Mouse (Mus musculus) CD8-positive naive resting alpha-beta T cell, adult 57 days (primary cell): ENCODE data around the gene Lhb. TPM values are rescaled to one million over a fixed set of nuclear protein-coding genes. Genes with fewer than 3 reads are reported as not detected.

Experiments used
- total RNA-seq: library from RNA; stranded (reverse); gene quantifications from one replicate; pipeline ENCODE4 v1.2.4, GENCODE M21; 2023

Gene Lhb
- not detected for total RNA-seq

DNA sequence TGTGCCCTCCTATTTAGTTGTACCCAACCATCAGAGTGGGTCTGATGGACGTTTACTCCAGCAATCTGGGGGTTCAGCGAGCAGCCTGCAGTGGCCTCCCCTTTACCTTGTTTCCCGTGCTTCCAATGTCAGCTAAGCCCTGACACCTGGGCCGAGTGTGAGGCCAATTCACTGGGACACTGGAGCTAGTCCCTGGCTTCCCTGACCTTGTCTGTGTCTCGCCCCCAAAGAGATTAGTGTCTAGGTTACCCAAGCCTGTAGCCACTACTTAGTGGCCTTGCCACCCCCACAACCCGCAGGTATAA lies at the start of gene Lhb:
TSS of gene Lhb (plus strand) at position 206 of the 305 bp plus-strand sequence.

DNA sequence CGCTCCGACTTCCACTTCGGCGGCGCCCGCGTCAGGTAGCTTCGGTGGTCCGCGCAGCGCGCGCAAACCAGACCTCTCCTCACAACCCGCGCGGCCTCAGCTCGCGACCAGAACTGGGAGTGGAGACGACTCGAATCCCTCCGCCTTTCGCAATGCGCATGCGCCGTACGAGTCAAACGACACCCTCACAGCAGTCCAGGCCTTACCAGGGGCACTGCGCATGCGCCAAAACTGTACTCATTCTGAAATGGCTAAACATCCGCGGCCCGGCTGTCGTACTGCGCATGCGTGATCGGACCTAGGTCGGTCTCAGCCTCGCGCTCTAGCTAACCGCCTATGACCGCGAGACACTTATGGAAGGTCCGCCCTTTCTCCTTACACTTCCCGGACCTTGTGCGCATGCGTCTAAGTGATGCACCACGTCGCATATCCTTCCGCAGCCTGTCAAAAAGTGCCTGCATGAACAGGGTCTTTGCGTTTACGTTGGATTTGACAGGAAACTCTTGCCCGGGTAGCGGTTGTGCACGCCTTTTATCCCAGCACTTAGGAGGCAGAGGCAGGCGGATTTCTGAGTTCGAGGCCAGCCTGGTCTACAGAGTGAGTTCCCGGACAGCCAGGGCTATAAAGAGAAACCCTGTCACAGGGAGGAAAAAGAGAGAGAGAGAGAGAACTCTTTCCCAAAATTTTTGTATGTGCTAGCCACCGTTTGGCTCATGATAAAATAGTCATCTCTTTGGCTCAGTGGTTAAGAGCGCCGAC lies 24.9 kb upstream of the Lhb start, which contains the start of gene Snrnp70:
TSS of gene Snrnp70 (minus strand) at position 165 of the 759 bp plus-strand sequence.

DNA sequence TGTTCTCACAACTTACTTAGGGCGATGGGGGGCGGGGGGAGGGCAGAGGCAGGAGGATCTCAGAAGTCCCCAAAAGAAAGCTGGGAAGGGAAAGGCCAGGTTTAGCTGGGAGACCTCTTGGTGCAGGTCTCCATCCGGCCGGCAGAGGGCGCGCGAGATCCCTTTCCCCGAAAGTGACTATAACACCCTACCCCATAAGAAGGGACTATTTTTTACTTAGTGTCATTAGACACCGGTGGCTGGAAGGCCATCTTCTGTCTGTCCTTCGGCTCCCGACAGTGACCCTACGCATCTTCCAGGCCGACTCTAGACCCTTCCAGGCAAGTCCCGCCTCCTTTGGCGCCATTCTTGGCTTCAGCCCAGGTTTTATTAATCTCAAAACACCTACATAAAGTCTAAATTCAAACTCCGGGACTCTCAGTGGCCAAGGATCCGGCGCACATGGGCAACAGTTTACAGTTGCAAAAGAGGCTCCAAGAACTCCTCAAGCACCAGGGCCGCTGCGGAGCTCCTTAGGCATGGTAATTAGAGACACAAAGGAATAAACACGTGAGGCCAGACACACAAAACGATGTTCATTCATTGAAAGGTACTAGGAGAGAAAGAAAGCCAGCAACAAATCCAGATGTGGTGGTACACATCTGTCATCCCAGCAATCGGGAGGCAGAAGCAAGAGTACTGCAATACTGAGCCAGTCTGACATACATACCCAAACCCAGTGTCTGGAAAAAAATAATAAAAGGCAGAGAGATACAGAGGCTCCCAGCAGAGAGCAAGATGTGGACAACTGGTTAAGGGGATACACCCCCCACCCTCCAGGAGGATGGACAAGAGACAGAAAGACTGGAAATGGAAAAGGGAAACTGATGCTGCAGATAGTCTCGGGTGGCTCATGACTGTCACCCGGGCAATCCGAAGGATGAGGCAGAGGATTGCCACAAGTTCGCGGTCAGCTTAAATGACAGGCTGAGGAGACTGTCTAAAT lies 15.2 kb upstream of the Lhb start, which contains the start of gene Kcna7:
TSS of gene Kcna7 (plus strand) at position 563 of the 985 bp plus-strand sequence.

DNA sequence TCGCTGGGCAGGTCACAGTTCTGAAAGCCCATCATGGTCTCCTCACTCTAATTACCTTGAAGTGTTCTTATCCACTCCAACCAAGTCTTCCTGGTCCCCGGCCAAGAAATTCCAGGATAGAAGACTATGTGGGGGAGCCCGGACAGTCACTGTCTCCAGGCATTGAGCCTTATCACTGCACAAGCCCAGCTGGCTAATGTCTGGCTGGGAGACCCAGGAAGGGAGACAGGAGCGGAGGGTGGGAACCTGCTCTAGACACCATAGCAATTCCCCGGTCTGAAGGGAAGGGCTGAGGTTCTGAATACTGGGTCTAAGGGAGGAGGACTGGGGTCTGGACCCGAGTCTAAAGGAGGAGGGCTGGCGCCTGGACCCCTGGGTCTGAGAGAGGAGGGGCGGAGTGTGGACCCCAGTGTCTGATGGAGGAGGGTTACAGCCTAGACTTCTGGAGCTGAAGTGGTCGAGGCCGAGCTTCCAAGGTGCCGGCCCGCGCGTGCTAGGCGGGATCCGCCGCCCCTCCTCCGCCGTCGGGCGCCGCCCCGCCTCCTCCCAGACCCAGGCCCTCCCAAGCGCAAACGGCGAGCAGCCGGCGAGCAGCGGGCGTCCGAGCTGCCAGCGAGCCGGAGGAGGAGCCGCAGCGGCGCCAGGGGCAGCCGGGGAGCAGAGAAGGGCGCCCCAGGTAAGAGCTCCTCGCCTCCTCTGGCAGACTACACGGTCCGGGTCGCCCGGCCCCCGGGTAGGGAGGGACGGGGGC lies 7.3 kb upstream of the Lhb start, which contains the start of gene Ntf5:
TSS of gene Ntf5 (plus strand) at position 583 of the 751 bp plus-strand sequence.

DNA sequence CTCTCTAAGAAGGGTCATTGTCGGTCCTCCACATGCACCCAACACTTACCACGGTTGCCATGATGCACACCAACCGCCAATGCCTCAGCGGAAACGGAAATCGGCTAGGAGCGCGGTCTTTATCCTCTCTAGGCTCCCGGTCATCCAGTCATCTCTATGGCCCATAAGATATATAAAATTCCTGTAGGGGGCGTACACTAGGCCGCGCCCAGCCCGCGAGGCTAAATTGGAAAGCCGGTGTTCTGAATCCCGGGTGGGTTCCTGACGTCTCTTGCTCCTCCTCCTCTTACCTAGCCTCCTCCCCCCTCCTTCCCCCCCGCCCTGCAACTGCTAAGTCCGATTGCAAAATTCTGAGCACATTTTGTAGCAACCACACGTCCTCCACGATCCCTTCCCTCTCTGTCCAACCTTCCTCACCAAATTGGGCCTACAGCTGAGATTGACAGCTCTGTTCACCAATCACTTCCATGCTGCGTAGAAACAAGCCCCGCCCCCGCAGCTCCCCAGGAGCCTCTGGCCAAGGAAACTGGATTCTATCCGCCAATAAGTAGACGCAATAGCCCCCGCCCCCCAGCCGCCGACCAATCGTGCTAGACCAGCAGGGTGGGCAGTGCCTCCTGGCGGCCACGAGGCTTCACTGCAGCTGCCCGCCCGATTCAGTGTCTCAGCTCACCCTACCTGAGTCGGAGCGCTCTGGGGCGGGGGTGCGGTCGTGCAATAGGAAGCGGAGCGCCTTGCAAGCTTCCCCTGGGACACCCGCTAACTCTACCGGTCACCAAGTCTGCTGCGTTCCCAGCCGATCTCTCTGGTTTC lies 13.8 kb downstream of the Lhb start, which contains the start of gene Gys1:
TSS of gene Gys1 (plus strand) at position 642 of the 813 bp plus-strand sequence.

DNA sequence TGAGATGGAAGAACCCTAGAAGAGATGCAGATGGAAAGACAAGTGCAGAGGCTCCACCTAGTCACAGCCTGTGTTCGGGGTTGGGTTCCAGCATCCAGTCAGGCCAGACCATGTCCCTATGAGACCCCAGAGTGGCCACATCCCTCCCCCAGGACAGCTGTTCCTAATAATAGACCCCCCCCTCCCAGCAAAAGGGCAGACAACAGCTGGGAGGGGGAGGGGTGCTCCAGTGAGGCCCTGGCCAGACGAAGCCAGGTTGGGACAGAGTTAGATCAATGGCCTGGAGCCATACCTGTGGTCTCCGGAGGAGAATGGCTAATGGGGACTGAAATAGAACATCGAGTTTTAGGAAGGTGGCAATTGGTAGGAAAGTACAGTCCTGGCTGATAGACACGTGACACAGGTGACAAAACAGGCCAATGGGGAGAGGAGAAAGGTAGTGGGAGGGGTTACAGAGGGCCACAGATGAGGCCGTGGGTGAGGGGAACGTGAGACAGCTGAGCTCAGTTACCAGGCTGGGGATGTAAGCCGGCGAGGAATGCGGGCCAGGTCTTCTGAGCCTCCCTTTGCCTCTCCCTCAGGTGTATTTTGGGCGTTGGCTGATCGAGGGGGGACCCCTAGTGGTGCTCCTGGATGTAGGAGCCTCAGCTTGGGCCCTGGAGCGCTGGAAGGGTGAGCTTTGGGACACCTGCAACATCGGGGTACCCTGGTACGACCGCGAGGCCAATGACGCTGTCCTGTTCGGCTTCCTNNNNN lies 17.1 kb downstream of the Lhb start, which contains the start of gene Ruvbl2:
TSS of gene Ruvbl2 (minus strand) at position 576 of the 756 bp plus-strand sequence.

DNA sequence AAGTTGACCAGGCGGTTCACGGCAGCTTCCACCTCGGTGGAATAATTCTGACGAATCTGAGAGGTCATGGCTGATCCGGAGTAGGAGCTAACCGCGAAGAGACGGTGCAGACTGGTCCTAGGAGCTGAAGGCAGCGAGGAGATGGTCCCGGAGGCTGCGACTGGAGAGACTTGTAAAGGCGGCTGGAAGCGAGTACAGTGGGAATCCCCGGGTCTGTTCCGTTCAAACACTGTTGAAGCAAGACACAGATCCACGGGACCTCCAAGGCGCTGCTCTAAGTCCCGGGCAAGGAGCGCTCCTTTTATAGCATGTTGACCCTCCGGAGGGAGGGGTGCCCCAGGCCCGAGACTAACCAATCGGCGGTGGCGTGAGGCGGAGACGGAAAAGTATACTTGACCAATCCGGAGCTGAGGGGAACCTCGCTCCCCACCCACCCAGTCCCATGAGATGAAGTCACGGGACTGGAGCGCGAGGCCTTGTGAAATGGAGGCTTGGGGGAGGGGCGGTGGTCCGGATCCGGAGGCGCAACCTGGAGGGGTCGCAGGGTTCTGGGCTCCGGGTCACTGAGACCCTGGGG lies 39.0 kb downstream of the Lhb start, which contains the start of gene Ftl1:
TSS of gene Ftl1 (minus strand) at position 321 of the 577 bp plus-strand sequence.

DNA sequence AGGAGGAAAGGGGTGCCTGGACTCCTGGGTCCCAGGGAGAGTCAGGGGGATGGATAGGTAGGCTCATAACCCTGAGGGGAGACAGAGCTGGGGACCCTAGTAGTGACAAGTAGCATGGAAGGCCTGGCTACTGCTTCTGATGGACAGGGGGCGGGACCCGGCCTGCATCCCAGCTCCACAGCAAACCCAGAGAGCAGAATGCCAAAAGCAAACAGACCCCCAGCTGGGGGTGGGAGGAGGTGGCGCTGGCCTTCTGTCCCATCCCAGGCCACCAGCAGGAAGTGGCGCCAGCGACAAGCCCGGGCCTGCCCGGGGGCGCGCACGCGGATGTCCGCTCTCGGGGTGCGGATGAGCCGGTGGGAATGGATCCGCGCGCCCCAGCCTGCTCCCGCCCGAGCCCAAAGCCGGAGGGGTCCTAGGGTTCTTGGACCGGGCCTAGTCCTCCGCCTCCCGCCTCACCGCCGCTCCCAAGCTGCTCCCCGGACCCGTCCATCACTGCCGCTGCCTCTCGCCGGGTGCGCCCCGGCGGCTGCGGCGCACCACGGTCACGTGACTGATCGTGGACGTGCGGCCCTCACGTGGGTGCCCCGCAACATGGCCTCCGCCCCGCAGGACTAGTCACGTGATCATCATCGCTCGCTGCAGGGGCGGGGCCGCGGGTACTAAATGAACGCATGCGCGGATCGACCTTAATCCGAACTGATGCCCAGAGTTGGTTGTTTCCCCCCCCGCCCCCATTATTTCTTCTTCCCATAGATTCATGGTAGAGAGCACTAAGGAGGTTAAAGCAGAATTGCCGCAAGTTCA lies 45.9 kb downstream of the Lhb start, which contains the start of gene Bax:
TSS of gene Bax (minus strand) at position 616 of the 807 bp plus-strand sequence.

Other genes with a start within 250 kb of the Lhb start
- not detected for gene Gfy, start 241.3 kb upstream of the Lhb start, total RNA-seq
- gene Pth2, start 239.8 kb upstream of the Lhb start, total RNA-seq, result not detected
- gene Ccdc155, start 215.9 kb upstream of the Lhb start, total RNA-seq, result 0.83 TPM
- gene Dkkl1, start 208.7 kb upstream of the Lhb start, total RNA-seq, result not detected
- gene Tead2, start 205.1 kb upstream of the Lhb start, total RNA-seq, result not detected
- 321 TPM for gene Cd37, start 181.7 kb upstream of the Lhb start, total RNA-seq
- not detected for gene Slc6a16, start 179.7 kb upstream of the Lhb start, total RNA-seq
- gene Slc6a21, start 143.3 kb upstream of the Lhb start, total RNA-seq, result not detected
- gene Trpm4, start 87.0 kb upstream of the Lhb start, total RNA-seq, result 7.7 TPM
- not detected for gene Hrc, start 85.5 kb upstream of the Lhb start, total RNA-seq
- gene Ppfia3, start 53.8 kb upstream of the Lhb start, total RNA-seq, result 0.21 TPM
- 1.3 TPM for gene Lin7b, start 50.2 kb upstream of the Lhb start, total RNA-seq
- 624 TPM for gene Snrnp70, start 25.1 kb upstream of the Lhb start, total RNA-seq
- not detected for gene Kcna7, start 15.2 kb upstream of the Lhb start, total RNA-seq
- gene Ntf5, start 7.1 kb upstream of the Lhb start, total RNA-seq, result not detected
- gene Gys1, start 14.0 kb downstream of the Lhb start, total RNA-seq, result 10.5 TPM
- gene Ruvbl2, start 17.3 kb downstream of the Lhb start, total RNA-seq, result 51.4 TPM
- 405 TPM for gene Ftl1, start 39.1 kb downstream of the Lhb start, total RNA-seq
- gene Bax, start 46.1 kb downstream of the Lhb start, total RNA-seq, result 82.1 TPM
- gene Tulp2, start 61.1 kb downstream of the Lhb start, total RNA-seq, result not detected
- not detected for gene Gm45808, start 66.0 kb downstream of the Lhb start, total RNA-seq
- 1.1 TPM for gene Dhdh, start 68.0 kb downstream of the Lhb start, total RNA-seq
- gene Nucb1, start 89.6 kb downstream of the Lhb start, total RNA-seq, result 78.1 TPM
- gene Ppp1r15a, start 105.4 kb downstream of the Lhb start, total RNA-seq, result 996 TPM
- gene Plekha4, start 105.5 kb downstream of the Lhb start, total RNA-seq, result 0.77 TPM
- gene Hsd17b14, start 134.1 kb downstream of the Lhb start, total RNA-seq, result not detected
- 29.1 TPM for gene Bcat2, start 149.3 kb downstream of the Lhb start, total RNA-seq
- not detected for gene Fgf21, start 194.7 kb downstream of the Lhb start, total RNA-seq
- gene Fut1, start 196.5 kb downstream of the Lhb start, total RNA-seq, result 0.18 TPM
- gene Izumo1, start 201.0 kb downstream of the Lhb start, total RNA-seq, result 0.28 TPM
- 0.52 TPM for gene Rasip1, start 206.7 kb downstream of the Lhb start, total RNA-seq
- gene Mamstr, start 219.2 kb downstream of the Lhb start, total RNA-seq, result not detected
- gene Fut2, start 245.6 kb downstream of the Lhb start, total RNA-seq, result not detected